Mouse (Mus musculus) monocyte, adult 5-6 weeks (primary cell): Measurements from ENCODE around the gene Tmem185b. TPM values are rescaled to one million over a fixed set of nuclear protein-coding genes. Genes with fewer than 3 reads are reported as not detected.

Source experiments
- ATAC-seq: fragments of 153-309, 156-312 bp; replicated peaks from 2 replicates; pipeline ENCODE4 v1.8.0; 2017; ENCODE audit warnings: mild to moderate bottlenecking; ENCODE audit not compliant: low TSS enrichment, insufficient number of reproducible peaks, severe bottlenecking, poor library complexity, low FRiP score
- total RNA-seq: library from RNA; stranded (forward); fragments of 200-1000, 200-491, 200-594 nt; gene quantifications from 3 replicates; pipeline ENCODE4 v1.2.3, GENCODE M21; 2017

Tmem185b gene
- total RNA-seq, 1 experiment from 2014 or later, result 22.8 TPM

- no peak for ATAC-seq
These were observed 39.6 kb downstream of the Tmem185b start for GRCm38 (mm10) chr1:119565531-119565930.

GRCm38 (mm10) chr1:119570134-119570533 is 44.2 kb downstream of the Tmem185b start:
- no peak for ATAC-seq

Other genes with a start within 250 kb of the Tmem185b start
- gene Inhbb, start 103.9 kb upstream of the Tmem185b start, total RNA-seq, result not detected in 3 replicates
- gene Ralb, start 21.4 kb upstream of the Tmem185b start, total RNA-seq, result 31.2 to 45.9 TPM (median 45.4 TPM) in 3 replicates
- 0.19 to 1.3 TPM (median 0.76 TPM) in 3 replicates for gene Epb41l5, start 122.8 kb downstream of the Tmem185b start, total RNA-seq